Mouse (Mus musculus) hindbrain, embryonic 14.5 days (tissue): ENCODE data around the gene Tspan9. TPM values are rescaled to one million over a fixed set of nuclear protein-coding genes. Genes with fewer than 3 reads are reported as not detected.

Experiments used
- ATAC-seq: fragments of 200-750 bp; cut with Nextera tagmentation; 2 replicates; pipeline ENCODE4 v1.8.0; 2017; ENCODE audit warnings: moderate number of reproducible peaks, mild to moderate bottlenecking, moderate TSS enrichment, moderate library complexity; ENCODE audit not compliant: low FRiP score
- DNase-seq: peaks from one replicate; pipeline ENCODE4 v3.0.0-alpha.2; 2015; ENCODE audit warnings: low spot score
- H3K27ac ChIP-seq: fragments of 300-500 bp; sonication (generic); 2 replicates; pipeline ENCODE4 v1.5.1; 2014; ENCODE audit warnings: mild to moderate bottlenecking, moderate library complexity
- H3K27me3 ChIP-seq: fragments of 300-500 bp; sonication (generic); 2 replicates; pipeline ENCODE4 v1.6.1; 2014; ENCODE audit warnings: mild to moderate bottlenecking, low read length, mixed read lengths; ENCODE audit not compliant: control insufficient read depth, insufficient read depth
- H3K36me3 ChIP-seq: fragments of 300-500 bp; sonication (generic); replicated peaks from 2 replicates; pipeline ENCODE4 v1.6.1; 2014; ENCODE audit not compliant: control insufficient read depth, insufficient read depth
- H3K4me1 ChIP-seq: fragments of 300-500 bp; sonication (generic); replicated peaks from 2 replicates; pipeline ENCODE4 v1.6.1; 2014; ENCODE audit warnings: antibody characterized with exemption, low read length, mixed read lengths; ENCODE audit not compliant: control insufficient read depth, insufficient read depth
- H3K4me2 ChIP-seq: fragments of 300-500 bp; sonication (generic); replicated peaks from 2 replicates; pipeline ENCODE4 v1.6.1; 2014; ENCODE audit warnings: mild to moderate bottlenecking, moderate library complexity
- H3K4me3 ChIP-seq: fragments of 300-500 bp; sonication (generic); replicated peaks from 2 replicates; pipeline ENCODE4 v1.5.1; 2014; ENCODE audit warnings: mild to moderate bottlenecking, low read length
- H3K9ac ChIP-seq: fragments of 300-500 bp; sonication (generic); 2 replicates; pipeline ENCODE4 v1.6.1; 2014
- H3K9me3 ChIP-seq: fragments of 300-500 bp; sonication (generic); 2 replicates; pipeline ENCODE4 v1.6.1; 2016; ENCODE audit warnings: low read length; ENCODE audit not compliant: control insufficient read depth
- WGBS: fragments of 180-500 bp; shearing (Covaris S2); extraction: QIAGEN DNeasy Blood & Tissue Kit; methylation state at CpG from one replicate; pipeline ENCODE4 v1.1.7; 2014; 5-methylcytosine and 5-hydroxymethylcytosine counted together
- polyA plus RNA-seq: library from polyadenylated mRNA; unstranded; fragments of >200 nt; fragmentation: Nextera tagmentation; extraction: Ambion mirVana; gene quantifications from 2 replicates; pipeline ENCODE4 v1.2.1, GENCODE M21; 2014

The Tspan9 gene
- polyA plus RNA-seq, 1 experiment from 2014 or later, result 43.4 TPM

DNA sequence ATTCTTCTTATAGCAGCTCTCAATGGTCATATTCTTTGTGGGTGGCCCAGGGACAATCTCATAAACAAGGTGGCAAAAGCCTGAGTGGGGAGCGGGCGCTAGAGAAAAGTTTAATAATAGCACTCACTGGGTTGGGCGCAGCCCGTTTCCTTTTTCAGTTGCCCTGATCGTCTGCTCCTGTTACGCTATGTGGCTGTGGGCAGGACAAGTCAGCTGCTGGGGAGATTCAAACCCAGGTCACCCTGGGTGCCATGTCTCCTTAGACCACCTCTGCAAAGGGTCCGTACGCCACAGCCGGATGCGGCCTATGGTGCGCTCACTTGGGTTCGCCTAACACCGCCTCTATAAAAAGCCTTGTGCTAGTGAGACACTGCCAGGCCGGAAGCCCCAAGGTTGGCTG, 156.0 kb downstream of the Tspan9 start:
- ATAC-seq, result no peak
- no peaks in the 10 kb centered on the region for H3K9me3 ChIP-seq
- WGBS, result 97% methylated on average over 14 of the region's 14 CpGs

DNA sequence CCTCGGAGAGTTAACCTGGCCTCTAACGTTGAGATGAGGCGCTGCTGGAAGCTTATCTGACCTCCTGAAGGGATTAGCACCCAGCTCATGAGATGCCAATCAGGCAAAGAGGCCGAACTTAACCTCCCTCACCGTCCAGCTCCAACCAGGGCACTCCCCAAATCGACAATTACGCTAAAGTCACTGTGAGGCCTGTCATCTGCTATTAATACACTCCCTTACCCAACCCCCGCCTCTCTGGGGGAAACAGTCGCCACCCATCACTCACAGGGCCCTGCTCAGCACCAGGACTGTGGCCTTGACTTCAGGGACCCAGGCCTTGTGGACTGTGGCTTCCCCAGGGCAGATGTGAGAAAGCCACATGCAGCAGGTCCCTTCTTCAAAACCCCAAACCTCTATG, 157.0 kb downstream of the Tspan9 start:
- WGBS, result 64% methylated on average over 9 of the region's 9 CpGs
- no peaks in the 10 kb centered on the region for H3K9me3 ChIP-seq
- no peaks in the 10 kb centered on the region for H3K36me3 ChIP-seq
- no peak overlapping the region for H3K27ac ChIP-seq
- H3K9ac ChIP-seq, result no peak overlapping the region
- DNase-seq (no peak), ATAC-seq (no peak)
- H3K4me1 ChIP-seq, result no peaks in the 10 kb centered on the region
- no peaks in the 10 kb centered on the region for H3K27me3 ChIP-seq
- H3K4me3 ChIP-seq, result no peak overlapping the region
- H3K4me2 ChIP-seq, result no peak overlapping the region

More for the DNA sequence above, 156.0 kb downstream of the Tspan9 start:
- H3K27ac ChIP-seq, result no peak overlapping the region
- no peak overlapping the region for H3K4me3 ChIP-seq
- H3K27me3 ChIP-seq, result no peaks in the 10 kb centered on the region
- no peaks in the 10 kb centered on the region for H3K4me1 ChIP-seq
- H3K36me3 ChIP-seq, result no peaks in the 10 kb centered on the region
- no peak for DNase-seq
- no peak overlapping the region for H3K9ac ChIP-seq
- no peak overlapping the region for H3K4me2 ChIP-seq

DNA sequence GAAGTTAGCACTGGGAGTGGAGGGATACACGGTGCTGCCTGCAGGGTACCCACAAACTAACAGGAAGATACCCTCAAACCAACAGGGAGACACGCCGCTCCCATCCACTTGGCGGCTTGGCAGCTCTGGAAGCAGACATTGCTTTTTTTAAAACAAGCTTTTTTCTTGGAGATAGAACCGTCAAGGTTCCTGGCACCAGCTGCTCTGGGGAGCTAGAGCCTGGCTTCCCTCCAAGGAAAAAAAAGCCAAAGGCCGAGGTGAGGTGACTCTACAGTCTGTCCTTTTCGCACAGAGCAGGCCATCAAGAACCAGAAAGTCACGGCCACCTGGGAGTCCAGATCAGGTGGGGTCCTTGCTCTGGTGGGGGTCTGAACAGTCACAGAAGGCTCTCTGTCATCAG, 162.2 kb downstream of the Tspan9 start:
- Histone ChIP-seq H3K27me3 (no peaks in the 10 kb centered on the region), H3K4me2 (no peak overlapping the region), H3K27ac (no peak overlapping the region), H3K9ac (no peak overlapping the region), H3K36me3 (no peaks in the 10 kb centered on the region), H3K4me3 (no peak overlapping the region), H3K4me1 (peaks cover 12% of the 10 kb centered on the region), H3K9me3 (no peaks in the 10 kb centered on the region)
- DNase-seq, result no peak
- ATAC-seq, result no peak
- 46% methylated on average over 8 of the region's 8 CpGs for WGBS

DNA sequence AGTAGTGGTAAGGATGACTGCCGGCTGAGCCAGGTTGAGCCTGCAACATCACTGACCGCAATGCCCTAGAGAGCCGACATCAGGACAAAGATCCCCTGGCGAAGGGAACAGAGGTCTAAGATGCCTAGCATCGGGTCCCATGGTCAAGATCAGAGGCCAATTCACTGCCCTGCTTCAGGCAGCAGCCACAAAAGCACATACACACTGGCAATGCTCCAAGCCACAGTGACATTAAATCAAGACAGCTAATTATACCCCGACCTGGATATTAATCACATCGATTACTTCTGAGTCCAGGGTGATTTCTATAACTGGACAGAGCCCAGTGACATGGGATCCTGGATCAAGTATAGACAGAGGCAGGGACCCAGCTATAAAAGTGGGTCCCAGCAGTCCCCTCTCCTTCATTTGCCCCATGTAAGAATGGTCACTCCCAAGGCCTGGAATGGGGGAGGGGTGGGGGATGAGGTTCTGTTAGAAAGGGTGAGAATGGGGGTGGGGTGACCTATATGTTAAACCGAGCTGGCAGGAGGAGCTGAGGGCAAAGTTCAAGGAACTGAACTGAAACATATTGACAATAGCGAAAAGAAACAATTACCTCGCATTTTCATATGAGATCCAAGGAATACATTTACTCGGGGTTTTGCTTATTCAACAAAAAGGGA, 162.9 kb downstream of the Tspan9 start:
- Histone ChIP-seq H3K4me3 (no peak overlapping the region), H3K4me2 (no peak overlapping the region), H3K27ac (no peak overlapping the region), H3K4me1 (peaks cover 12% of the 10 kb centered on the region), H3K27me3 (no peaks in the 10 kb centered on the region), H3K9ac (no peak overlapping the region), H3K9me3 (no peaks in the 10 kb centered on the region), H3K36me3 (no peaks in the 10 kb centered on the region)
- WGBS, result 39% methylated on average over 11 of the region's 11 CpGs
- no peak for DNase-seq
- ATAC-seq, result no peak

DNA sequence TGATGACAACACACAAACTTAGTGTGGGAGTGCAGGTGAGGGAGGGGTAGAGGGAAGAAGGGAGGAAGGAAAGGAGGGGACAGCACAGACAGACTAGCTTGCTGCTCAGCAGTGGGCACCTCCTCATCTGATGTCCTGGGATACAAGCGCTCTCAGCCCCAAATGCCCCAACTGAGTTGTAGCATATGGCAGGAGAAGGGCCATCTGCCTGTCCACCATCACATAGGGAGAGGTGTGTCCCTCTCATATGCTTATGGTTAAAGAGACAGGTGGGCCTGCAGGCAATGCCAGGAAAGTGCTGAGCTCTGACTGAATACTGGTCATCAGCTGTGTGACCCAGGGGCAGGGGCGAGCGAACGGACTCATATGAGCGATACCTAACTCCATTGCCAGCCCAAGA, 163.6 kb downstream of the Tspan9 start:
- Histone ChIP-seq H3K4me2 (no peak overlapping the region), H3K36me3 (no peaks in the 10 kb centered on the region), H3K9me3 (no peaks in the 10 kb centered on the region), H3K4me3 (no peak overlapping the region), H3K4me1 (peaks cover 14% of the 10 kb centered on the region), H3K27me3 (no peaks in the 10 kb centered on the region), H3K9ac (no peak overlapping the region), H3K27ac (no peak overlapping the region)
- 96% methylated on average over 5 of the region's 5 CpGs for WGBS
- ATAC-seq (no peak), DNase-seq (no peak)

DNA sequence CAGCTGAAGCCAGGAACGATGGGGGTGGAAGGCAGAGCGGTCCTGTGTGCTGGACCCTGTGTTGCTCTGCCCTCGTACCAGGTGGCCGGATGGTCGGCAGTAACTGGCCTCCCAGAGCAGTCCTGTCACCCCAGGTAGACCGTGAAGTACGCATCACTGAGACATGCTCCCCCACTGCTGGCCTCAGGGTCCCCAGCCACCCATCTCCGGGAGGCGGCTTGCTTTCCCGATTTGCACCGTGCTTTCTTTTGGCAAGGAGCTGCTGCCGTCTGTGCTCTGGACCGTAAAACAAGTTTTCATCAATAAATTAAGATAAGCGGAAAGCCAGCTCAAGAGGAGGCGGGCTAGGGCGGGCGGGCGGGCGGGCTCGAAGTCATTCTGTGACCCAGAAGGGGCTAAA, 164.5 kb downstream of the Tspan9 start:
- H3K27me3 ChIP-seq, result no peaks in the 10 kb centered on the region
- no peaks in the 10 kb centered on the region for H3K9me3 ChIP-seq
- no peak overlapping the region for H3K4me3 ChIP-seq
- DNase-seq (no peak), ATAC-seq (no peak)
- no peak overlapping the region for H3K27ac ChIP-seq
- H3K9ac ChIP-seq, result no peak overlapping the region
- no peak overlapping the region for H3K4me2 ChIP-seq
- peaks cover 23% of the 10 kb centered on the region for H3K4me1 ChIP-seq
- WGBS, result 46% methylated on average over 20 of the region's 20 CpGs
- no peaks in the 10 kb centered on the region for H3K36me3 ChIP-seq

DNA sequence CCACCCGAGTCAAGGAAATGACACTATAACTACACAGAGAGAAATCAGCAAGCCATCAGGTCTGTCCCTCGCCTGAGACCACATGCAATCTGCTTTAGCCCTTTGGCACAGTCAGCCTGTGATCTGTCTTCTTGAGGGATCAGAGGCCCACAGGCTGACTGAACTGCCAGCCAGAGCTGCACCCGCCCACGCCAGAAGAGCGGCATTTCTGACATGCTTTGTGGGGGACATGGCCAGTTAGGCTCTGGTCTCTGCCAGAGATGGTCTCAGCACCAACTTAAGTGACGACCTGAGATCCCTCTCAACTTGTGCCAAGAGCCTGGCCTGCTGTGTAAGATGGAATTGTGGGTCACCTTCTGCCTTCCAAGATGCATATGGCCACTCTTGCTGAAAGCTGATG, 166.7 kb downstream of the Tspan9 start:
- DNase-seq, result no peak
- Histone ChIP-seq H3K4me3 (no peak overlapping the region), H3K9ac (no peak overlapping the region), H3K9me3 (no peaks in the 10 kb centered on the region), H3K27me3 (no peaks in the 10 kb centered on the region), H3K27ac (no peak overlapping the region), H3K36me3 (no peaks in the 10 kb centered on the region), H3K4me1 (peaks cover 33% of the 10 kb centered on the region), H3K4me2 (no peak overlapping the region)
- 88% methylated on average over 6 of the region's 6 CpGs for WGBS
- ATAC-seq, result no peak

DNA sequence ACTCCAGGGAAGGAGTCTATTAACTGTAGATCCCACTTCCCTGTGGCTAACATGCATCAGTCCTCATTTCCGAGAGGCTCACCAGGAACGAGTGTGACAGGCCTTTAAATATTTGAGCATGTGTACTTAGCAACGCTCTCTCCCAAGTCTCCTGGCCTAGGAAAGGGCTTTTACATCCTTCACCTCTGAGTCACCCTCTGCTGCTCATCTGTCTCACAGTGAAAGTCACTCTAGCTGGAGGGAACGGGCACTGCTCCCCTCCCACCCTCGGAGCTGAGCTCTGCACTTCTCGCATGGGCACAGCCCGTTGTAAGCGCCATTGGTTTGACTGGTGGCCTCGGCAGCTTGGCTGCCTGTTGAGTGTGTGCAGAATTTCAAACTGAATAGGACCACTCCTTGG, 169.4 kb downstream of the Tspan9 start:
- WGBS, result 25% methylated on average over 9 of the region's 9 CpGs
- no peak overlapping the region for H3K4me2 ChIP-seq
- H3K27ac ChIP-seq, result peak overlapping the region; percentile 47
- no peak overlapping the region for H3K4me3 ChIP-seq
- no peak overlapping the region for H3K9ac ChIP-seq
- DNase-seq (no peak), ATAC-seq (peak; percentile 25; the same call in 1 of the 2 replicates)
- peaks cover 27% of the 10 kb centered on the region for H3K4me1 ChIP-seq
- no peaks in the 10 kb centered on the region for H3K9me3 ChIP-seq
- H3K36me3 ChIP-seq, result no peaks in the 10 kb centered on the region
- H3K27me3 ChIP-seq, result no peaks in the 10 kb centered on the region

DNA sequence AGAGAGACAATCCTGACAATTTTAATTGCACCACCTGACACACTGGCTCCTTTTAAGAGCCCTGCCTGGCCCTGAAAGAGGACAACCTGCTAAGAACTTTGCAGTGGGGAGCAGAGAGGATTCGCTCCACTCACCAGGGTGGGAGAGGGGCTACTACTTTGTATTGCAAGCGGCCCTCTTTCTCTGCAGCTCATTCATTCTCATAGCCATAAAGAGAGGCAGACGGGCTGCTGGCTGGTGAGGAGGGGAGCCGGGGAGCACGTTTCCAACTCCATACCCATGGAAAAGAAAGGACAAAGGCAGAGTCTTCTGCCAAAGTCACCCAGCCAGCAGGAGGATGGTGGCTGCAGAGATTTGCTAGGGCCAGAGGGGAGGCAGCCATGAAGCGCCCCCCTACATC, 169.8 kb downstream of the Tspan9 start:
- H3K4me1 ChIP-seq, result peaks cover 23% of the 10 kb centered on the region
- no peaks in the 10 kb centered on the region for H3K9me3 ChIP-seq
- DNase-seq (no peak), ATAC-seq (peak; percentile 44; the same call in 1 of the 2 replicates)
- no peaks in the 10 kb centered on the region for H3K36me3 ChIP-seq
- H3K9ac ChIP-seq, result no peak overlapping the region
- peak overlapping the region; percentile 47; the same call in 1 of the 2 replicates for H3K27ac ChIP-seq
- H3K4me2 ChIP-seq, result no peak overlapping the region
- H3K27me3 ChIP-seq, result no peaks in the 10 kb centered on the region
- H3K4me3 ChIP-seq, result no peak overlapping the region
- 16% methylated on average over 6 of the region's 6 CpGs for WGBS

DNA sequence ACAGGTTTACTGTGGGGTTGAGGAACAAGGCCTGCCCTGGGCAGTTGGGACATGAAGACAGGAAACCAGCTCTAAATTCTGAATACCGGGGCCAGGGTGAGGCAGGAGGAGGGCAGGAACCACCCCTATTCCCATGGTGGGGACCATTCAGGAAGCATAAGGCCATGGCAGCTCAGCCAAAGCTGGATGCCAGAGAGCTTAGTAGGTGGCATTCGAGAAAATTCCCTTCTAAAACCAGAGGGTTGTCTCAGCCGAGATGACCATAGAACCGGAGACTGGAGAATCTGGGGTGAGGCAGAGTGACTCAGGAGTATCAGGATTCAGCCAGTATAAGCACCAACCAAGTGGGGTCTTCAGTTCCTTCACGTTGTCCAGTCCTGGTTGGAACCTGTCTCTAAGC, 171.5 kb downstream of the Tspan9 start:
- Histone ChIP-seq H3K4me2 (no peak overlapping the region), H3K9me3 (no peaks in the 10 kb centered on the region), H3K4me1 (peaks cover 23% of the 10 kb centered on the region), H3K36me3 (no peaks in the 10 kb centered on the region), H3K9ac (no peak overlapping the region), H3K27me3 (no peaks in the 10 kb centered on the region), H3K27ac (no peak overlapping the region), H3K4me3 (no peak overlapping the region)
- DNase-seq (no peak), ATAC-seq (no peak)
- 90% methylated on average over 5 of the region's 5 CpGs for WGBS
